Mouse (Mus musculus): Measurements from ENCODE around the gene Palm2.

DNA sequence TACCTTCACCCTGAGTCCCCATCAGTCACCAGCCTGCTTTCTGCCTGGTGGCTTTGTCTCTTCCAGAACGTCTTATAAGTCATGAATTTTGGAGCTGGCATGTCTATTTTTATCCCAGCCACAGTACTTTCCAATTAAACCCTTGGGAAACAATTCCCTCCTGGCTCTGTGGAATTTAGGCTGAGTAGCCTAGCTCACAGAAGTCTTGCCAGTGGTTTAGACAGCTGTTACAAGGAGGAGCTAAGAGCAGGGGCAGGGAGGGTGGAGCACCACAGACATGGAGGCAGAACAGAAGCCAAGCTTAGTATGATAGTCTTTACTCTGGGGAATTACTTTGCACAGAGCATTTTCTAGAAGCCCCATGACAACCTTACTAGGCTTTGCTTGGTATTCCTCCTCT, 116.2 kb downstream of the Palm2 start:
- TF ChIP-seq HCFC1 (IDR thresholded peaks at IDR 0.05; ENCODE audit: borderline replicate concordance, insufficient read depth, low read length) = no peak
- no peak for TF ChIP-seq ZC3H11A (IDR thresholded peaks at IDR 0.05; ENCODE audit: borderline replicate concordance, low read depth, low read length)
